Mouse (Mus musculus) cerebellum, adult 2 months (tissue): ENCODE results near the gene Tnip1.

Experiments used
- CTCF ChIP-seq: fragments of 200-500 bp; IDR thresholded peaks from 2 replicates; pipeline ENCODE4 v1.5.1; 2011; ENCODE audit warnings: low read depth, mild to moderate bottlenecking, control low read depth, low read length, moderate library complexity, borderline replicate concordance; ENCODE audit not compliant: insufficient read depth
- POLR2A ChIP-seq: fragments of 200-500 bp; IDR thresholded peaks from 2 replicates; pipeline ENCODE4 v1.6.1; 2011; ENCODE audit warnings: low read length, control low read depth, borderline replicate concordance; ENCODE audit not compliant: insufficient read depth

DNA sequence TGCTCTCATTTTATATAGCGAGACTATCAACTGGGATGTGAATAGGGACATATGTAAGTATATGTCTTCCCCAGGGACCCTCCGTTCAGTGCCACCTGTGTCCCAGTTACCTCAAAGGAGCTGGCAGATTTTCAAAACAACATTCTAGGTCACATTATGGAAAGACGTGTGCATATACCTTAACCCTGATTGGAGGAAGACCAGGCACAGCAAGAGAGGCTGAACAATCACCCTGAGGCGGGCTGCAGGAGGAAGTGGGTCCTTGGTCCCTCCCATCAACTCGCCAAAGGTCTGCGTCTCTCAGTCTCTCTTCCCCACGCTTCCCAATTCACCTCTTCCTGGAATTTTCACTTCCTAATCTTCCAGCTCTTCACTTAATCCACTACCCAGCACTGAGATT lies 5.8 kb downstream of the Tnip1 start:
- TF ChIP-seq CTCF: no peak
- TF ChIP-seq POLR2A: no peak
